Mouse (Mus musculus): Measurements from ENCODE around the gene Mlx. TPM values are rescaled to one million over a fixed set of nuclear protein-coding genes. Genes with fewer than 3 reads are reported as not detected.

Mlx gene
- total and polyA plus RNA-seq, 3 experiments: 45.2 to 116 (median 51.5) TPM

- Histone ChIP-seq H3K4me3 (replicated peaks in 1 of 3; ENCODE audit: low read depth in 2 of 3, low read length in 2 of 3, poor library complexity in 1 of 3) (no peak overlapping the region), H3K4me1 (ENCODE audit: control insufficient read depth in 1 of 2, insufficient read depth in 2 of 2) (no peaks in the 10 kb centered on the region), H3K27ac (ENCODE audit: insufficient read depth, low read depth) (no peak overlapping the region), H3K9ac (ENCODE audit: insufficient read depth, low read depth) (no peak overlapping the region), H3K4me2 (ENCODE audit: insufficient read depth, low read depth, poor library complexity, severe bottlenecking) (no peak overlapping the region), H3K27me3 (replicated peaks) (no peaks in the 10 kb centered on the region), H3K79me2 (replicated peaks; ENCODE audit: control insufficient read depth, extremely low read depth, insufficient read depth, poor library complexity, severe bottlenecking) (no peaks in the 10 kb centered on the region), H3K9me3 (replicated peaks; ENCODE audit: low read length) (peaks cover 12% of the 10 kb centered on the region), H3K36me3 (replicated peaks in 1 of 2; ENCODE audit: control insufficient read depth in 1 of 2, insufficient read depth in 1 of 2, low read length in 1 of 2) (peaks cover 89 to 99% of the 10 kb centered on the region in 2 experiments)
- dilution Hi-C loops (cut with MboI; ENCODE audit: extremely low pct_ligation_motif_present, extremely low pct_unique_long_range_greater_than_20kb, low sequenced_read_pairs) (no loop called here), in situ Hi-C loops (cut with MboI; ENCODE audit: low pct_ligation_motif_present, low pct_unique_long_range_greater_than_20kb, low sequenced_read_pairs) (no loop called here)
- TF ChIP-seq EP300 (IDR thresholded peaks at IDR 0.05; ENCODE audit: low read length): no peak
- no peak for TF ChIP-seq MEF2A (IDR thresholded peaks at IDR 0.05; ENCODE audit: borderline replicate concordance, low read depth, low read length)
- no peak for TF ChIP-seq USF2 (conservative IDR thresholded peaks at IDR 0.05; ENCODE audit: low read depth, low read length)
- no peak for TF ChIP-seq CHD1 (IDR thresholded peaks at IDR 0.05; ENCODE audit: low read depth, low read length)
- TF ChIP-seq KAT2A (IDR thresholded peaks at IDR 0.05; ENCODE audit: insufficient replicate concordance, low read length): no peak
- no peak for TF ChIP-seq MXI1 (IDR thresholded peaks at IDR 0.05; ENCODE audit: low read depth, low read length)
- no peak for TF ChIP-seq MAZ (IDR thresholded peaks at IDR 0.05; ENCODE audit: low read depth, low read length)
- no peak for TF ChIP-seq RCOR1 (conservative IDR thresholded peaks at IDR 0.05; ENCODE audit: low read depth, low read length)
- no peak for TF ChIP-seq ELF1 (IDR thresholded peaks at IDR 0.05; ENCODE audit: low read depth, low read length)
- TF ChIP-seq SMC3 (IDR thresholded peaks at IDR 0.05; ENCODE audit: low read depth, low read length): no peak
- TF ChIP-seq JUND (conservative IDR thresholded peaks at IDR 0.05; ENCODE audit: low read depth, low read length): no peak
- no peak for TF ChIP-seq ZMIZ1 (IDR thresholded peaks at IDR 0.05; ENCODE audit: low read depth, low read length)
- TF ChIP-seq TCF12 (IDR thresholded peaks at IDR 0.05; ENCODE audit: low read depth, low read length): no peak
- no peak for DNase-seq (ENCODE audit: extremely low read depth)
These were observed 36.0 kb upstream of the Mlx start for GRCm38 (mm10) chr11:101051051-101051493.

- H3K27me3 ChIP-seq (replicated peaks): no peaks in the 10 kb centered on the region
- H3K4me3 ChIP-seq (replicated peaks in 1 of 3; ENCODE audit: low read depth in 2 of 3, low read length in 2 of 3, poor library complexity in 1 of 3): no peak overlapping the region
- peaks cover 89 to 99% of the 10 kb centered on the region in 2 experiments for H3K36me3 ChIP-seq (replicated peaks in 1 of 2; ENCODE audit: control insufficient read depth in 1 of 2, insufficient read depth in 1 of 2, low read length in 1 of 2)
- H3K4me2 ChIP-seq (ENCODE audit: insufficient read depth, low read depth, poor library complexity, severe bottlenecking): no peak overlapping the region
- no peak overlapping the region for H3K9ac ChIP-seq (ENCODE audit: insufficient read depth, low read depth)
- H3K27ac ChIP-seq (ENCODE audit: insufficient read depth, low read depth): no peak overlapping the region
- H3K9me3 ChIP-seq (replicated peaks; ENCODE audit: low read length): peaks cover 12% of the 10 kb centered on the region
- in situ Hi-C loops (cut with MboI; ENCODE audit: low pct_ligation_motif_present, low pct_unique_long_range_greater_than_20kb, low sequenced_read_pairs): no loop called here
- no peaks in the 10 kb centered on the region for H3K4me1 ChIP-seq (ENCODE audit: control insufficient read depth in 1 of 2, insufficient read depth in 2 of 2)
- H3K79me2 ChIP-seq (replicated peaks; ENCODE audit: control insufficient read depth, extremely low read depth, insufficient read depth, poor library complexity, severe bottlenecking): no peaks in the 10 kb centered on the region
- no peak for DNase-seq (ENCODE audit: extremely low read depth)
- TF ChIP-seq NRF1 (IDR thresholded peaks at IDR 0.05; ENCODE audit: low read depth, low read length) (no peak), ZMIZ1 (IDR thresholded peaks at IDR 0.05; ENCODE audit: low read depth, low read length) (no peak), BHLHE40 (IDR thresholded peaks at IDR 0.05; ENCODE audit: low read depth, low read length) (no peak), HCFC1 (IDR thresholded peaks at IDR 0.05; ENCODE audit: low read depth, low read length) (no peak), ZC3H11A (IDR thresholded peaks at IDR 0.05; ENCODE audit: low read depth, low read length) (no peak), NELFE (IDR thresholded peaks at IDR 0.05; ENCODE audit: low read depth, low read length) (no peak), POLR2AphosphoS2 (IDR thresholded peaks at IDR 0.05; ENCODE audit: low read depth, low read length) (no peak), E2F4 (IDR thresholded peaks at IDR 0.05; ENCODE audit: insufficient replicate concordance, low read depth, low read length) (no peak), IRF4 (IDR thresholded peaks at IDR 0.05; ENCODE audit: low read depth, low read length) (no peak)
- dilution Hi-C loops (cut with MboI; ENCODE audit: extremely low pct_ligation_motif_present, extremely low pct_unique_long_range_greater_than_20kb, low sequenced_read_pairs): no loop called here
These were observed 35.5 kb upstream of the Mlx start for GRCm38 (mm10) chr11:101051617-101052016.
